Mouse (Mus musculus) forebrain, postnatal 0 days (tissue): Measurements from ENCODE around the gene Gm26558. TPM values are rescaled to one million over a fixed set of nuclear protein-coding genes. Genes with fewer than 3 reads are reported as not detected.

ENCODE experiments used
- ATAC-seq: fragments of 200-750 bp; cut with Nextera tagmentation; 2 replicates; pipeline ENCODE4 v1.8.0; 2017; ENCODE audit warnings: mild to moderate bottlenecking, moderate library complexity
- DNase-seq: peaks from one replicate; pipeline ENCODE4 v3.0.0-alpha.2; 2015
- H3K27ac ChIP-seq: fragments of 300-500 bp; sonication (generic); 2 replicates; pipeline ENCODE4 v1.5.1; 2014; ENCODE audit warnings: low read depth, mild to moderate bottlenecking, antibody characterized with exemption, low read length, moderate library complexity, mixed read lengths
- H3K27me3 ChIP-seq: fragments of 300-500 bp; sonication (generic); 2 replicates; pipeline ENCODE4 v1.6.1; 2014; ENCODE audit warnings: mild to moderate bottlenecking, low read length, mixed read lengths; ENCODE audit not compliant: insufficient read depth
- H3K36me3 ChIP-seq: fragments of 300-500 bp; sonication (generic); 2 replicates; pipeline ENCODE4 v1.6.1; 2014; ENCODE audit warnings: mild to moderate bottlenecking, moderate library complexity; ENCODE audit not compliant: insufficient read depth
- H3K4me1 ChIP-seq: fragments of 300-500 bp; sonication (generic); 2 replicates; pipeline ENCODE4 v1.6.1; 2014; ENCODE audit warnings: antibody characterized with exemption; ENCODE audit not compliant: insufficient read depth
- H3K4me2 ChIP-seq: fragments of 300-500 bp; sonication (generic); 2 replicates; pipeline ENCODE4 v1.6.1; 2014; ENCODE audit warnings: low read depth, mild to moderate bottlenecking, moderate library complexity
- H3K4me3 ChIP-seq: fragments of 300-500 bp; sonication (generic); 2 replicates; pipeline ENCODE4 v1.5.1; 2014; ENCODE audit warnings: low read depth, low read length, mixed read lengths
- H3K9ac ChIP-seq: fragments of 300-500 bp; sonication (generic); 2 replicates; pipeline ENCODE4 v1.6.1; 2014; ENCODE audit warnings: mild to moderate bottlenecking
- H3K9me3 ChIP-seq: fragments of 300-500 bp; sonication (generic); 2 replicates; pipeline ENCODE4 v1.6.1; 2016; ENCODE audit warnings: low read length
- CTCF ChIP-seq: sonication (generic); IDR thresholded peaks from 2 replicates; pipeline ENCODE4 v1.5.1; 2016; ENCODE audit warnings: antibody characterized with exemption, control low read depth, low read depth
- WGBS: fragments of 180-500 bp; shearing (Covaris S2); extraction: QIAGEN DNeasy Blood & Tissue Kit; methylation state at CpG from one replicate; pipeline ENCODE4 v1.1.7; 2014; 5-methylcytosine and 5-hydroxymethylcytosine counted together
- polyA plus RNA-seq: library from polyadenylated mRNA; unstranded; fragments of >200 nt; fragmentation: Nextera tagmentation; extraction: Ambion mirVana; gene quantifications from 2 replicates; pipeline ENCODE4 v1.2.1, GENCODE M21; 2015
- total RNA-seq: library from RNA; depleted of rRNA; stranded (reverse); fragments of >200 nt; gene quantifications from 2 replicates; pipeline ENCODE4 v1.2.3, GENCODE M21; 2014

Gm26558 gene
- total and polyA plus RNA-seq, 2 experiments from 2014 or later: 3.4 TPM; not detected in 1

DNA sequence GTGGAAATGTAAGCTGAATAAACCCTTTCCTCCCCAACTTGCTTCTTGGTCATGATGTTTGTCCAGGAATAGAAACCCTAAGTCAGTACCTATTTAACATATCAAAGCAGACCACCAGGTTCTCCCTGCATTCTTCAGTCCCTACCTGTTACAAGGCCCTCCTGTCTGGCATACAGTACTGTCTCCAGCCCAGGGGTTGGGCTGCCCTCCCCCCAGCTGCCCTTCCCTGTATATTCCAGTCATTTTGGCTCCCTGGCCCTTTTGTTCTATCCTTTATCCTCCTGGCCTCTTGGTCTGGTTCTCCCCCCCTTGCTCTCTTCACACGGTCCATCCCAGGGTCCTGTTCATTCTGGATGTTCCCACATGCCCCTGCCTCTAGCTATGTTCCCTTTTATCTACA is 30.6 kb downstream of the Gm26558 start:
- 83% methylated on average over 1 of the region's 1 CpGs for WGBS
- no peak for DNase-seq
- no peak overlapping the region for H3K27ac ChIP-seq
- no peak overlapping the region for H3K4me3 ChIP-seq
- no peak for TF ChIP-seq CTCF
- no peak overlapping the region for H3K9ac ChIP-seq
- no peaks in the 10 kb centered on the region for H3K27me3 ChIP-seq
- H3K9me3 ChIP-seq: no peaks in the 10 kb centered on the region; the same call in 1 of the 2 replicates
- H3K36me3 ChIP-seq: no peaks in the 10 kb centered on the region
- no peak for ATAC-seq
- H3K4me1 ChIP-seq: peaks cover 5% of the 10 kb centered on the region; the same call in 1 of the 2 replicates
- no peak overlapping the region for H3K4me2 ChIP-seq

DNA sequence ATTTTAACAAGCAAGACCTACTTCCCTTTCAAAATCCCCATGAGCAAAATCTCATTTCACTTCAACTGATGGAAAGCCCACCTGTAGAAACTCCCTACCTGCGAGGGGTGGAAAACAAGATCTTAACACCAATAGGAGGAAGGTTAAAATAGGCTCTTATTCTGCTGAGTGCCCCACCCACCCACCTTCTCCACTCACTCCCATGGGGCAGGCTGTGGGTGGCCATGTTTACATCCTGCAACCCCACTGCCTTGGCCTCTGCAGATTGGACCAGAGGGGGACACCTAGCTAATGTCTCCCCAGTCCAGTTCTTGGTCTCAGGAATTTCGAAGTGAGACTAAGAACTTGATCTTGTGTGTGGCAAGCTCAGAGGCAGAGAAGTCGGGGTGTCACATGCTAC is 32.0 kb downstream of the Gm26558 start:
- no peak for TF ChIP-seq CTCF
- DNase-seq (no peak), ATAC-seq (no peak)
- H3K4me1 ChIP-seq: peaks cover 5% of the 10 kb centered on the region; the same call in 1 of the 2 replicates
- H3K4me2 ChIP-seq: peak overlapping the region; percentile 36
- no peaks in the 10 kb centered on the region for H3K36me3 ChIP-seq
- 72% methylated on average over 3 of the region's 3 CpGs for WGBS
- H3K27ac ChIP-seq: no peak overlapping the region
- H3K9ac ChIP-seq: no peak overlapping the region
- H3K27me3 ChIP-seq: no peaks in the 10 kb centered on the region
- H3K9me3 ChIP-seq: no peaks in the 10 kb centered on the region
- H3K4me3 ChIP-seq: 0 out of 2 replicates have a peak overlapping the region, but pooled peaks have one; percentile 17

DNA sequence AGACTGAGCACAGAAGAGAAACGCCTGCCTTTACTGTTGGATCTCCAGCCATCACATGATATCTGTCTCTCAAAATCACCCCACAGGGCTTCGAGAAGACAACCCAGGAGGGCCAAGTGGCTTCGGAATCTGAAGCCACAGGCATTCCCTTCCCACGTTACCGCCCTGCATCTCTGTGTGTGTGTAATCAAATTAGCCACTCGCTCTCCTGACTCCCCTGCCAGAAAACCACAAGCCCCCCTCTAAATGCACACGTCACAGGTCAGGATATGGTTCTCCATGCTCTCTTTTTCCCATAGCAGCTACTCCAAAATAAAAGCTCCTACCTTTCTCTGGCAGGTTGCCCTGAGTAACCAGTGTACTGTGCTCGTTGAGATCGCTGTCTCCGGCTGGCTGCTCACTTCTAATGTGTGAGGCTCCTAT is 32.6 kb downstream of the Gm26558 start:
- no peaks in the 10 kb centered on the region for H3K36me3 ChIP-seq
- DNase-seq (peak; percentile 83), ATAC-seq (peak; percentile 95)
- 0 out of 2 replicates have a peak overlapping the region, but pooled peaks have one; percentile 17 for H3K4me3 ChIP-seq
- no peaks in the 10 kb centered on the region for H3K9me3 ChIP-seq
- H3K4me1 ChIP-seq: peaks cover 5% of the 10 kb centered on the region; the same call in 1 of the 2 replicates
- no peak overlapping the region for H3K9ac ChIP-seq
- H3K27ac ChIP-seq: no peak overlapping the region; the same call in 1 of the 2 replicates
- WGBS: 8% methylated on average over 10 of the region's 10 CpGs
- peak overlapping the region; percentile 36 for H3K4me2 ChIP-seq
- no peak for TF ChIP-seq CTCF
- H3K27me3 ChIP-seq: no peaks in the 10 kb centered on the region

DNA sequence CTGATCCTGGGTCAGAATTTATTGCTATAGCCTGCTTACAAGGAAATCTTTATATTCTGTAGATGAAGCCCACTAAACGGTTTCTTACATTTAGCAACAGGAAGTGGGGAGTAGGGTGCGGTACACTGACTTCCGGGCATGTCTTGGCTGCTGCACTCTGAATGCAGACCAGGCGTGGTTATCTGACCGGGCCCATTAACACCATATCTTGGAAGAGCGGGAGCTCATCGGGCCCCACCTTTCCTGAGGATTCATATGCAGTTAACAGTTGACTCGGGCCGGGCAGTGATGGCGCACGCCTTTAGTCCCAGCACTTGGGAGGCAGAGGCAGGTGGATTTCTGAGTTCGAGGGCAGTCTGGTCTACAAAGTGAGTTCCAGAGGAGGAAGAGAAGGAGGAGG is 33.5 kb downstream of the Gm26558 start:
- H3K9me3 ChIP-seq: no peaks in the 10 kb centered on the region
- 96% methylated on average over 12 of the region's 12 CpGs for WGBS
- H3K4me2 ChIP-seq: no peak overlapping the region
- H3K27me3 ChIP-seq: no peaks in the 10 kb centered on the region
- TF ChIP-seq CTCF: no peak
- DNase-seq: no peak
- H3K4me1 ChIP-seq: peaks cover 5% of the 10 kb centered on the region; the same call in 1 of the 2 replicates
- H3K4me3 ChIP-seq: no peak overlapping the region
- no peak overlapping the region for H3K27ac ChIP-seq
- ATAC-seq: no peak
- no peak overlapping the region for H3K9ac ChIP-seq
- H3K36me3 ChIP-seq: no peaks in the 10 kb centered on the region

DNA sequence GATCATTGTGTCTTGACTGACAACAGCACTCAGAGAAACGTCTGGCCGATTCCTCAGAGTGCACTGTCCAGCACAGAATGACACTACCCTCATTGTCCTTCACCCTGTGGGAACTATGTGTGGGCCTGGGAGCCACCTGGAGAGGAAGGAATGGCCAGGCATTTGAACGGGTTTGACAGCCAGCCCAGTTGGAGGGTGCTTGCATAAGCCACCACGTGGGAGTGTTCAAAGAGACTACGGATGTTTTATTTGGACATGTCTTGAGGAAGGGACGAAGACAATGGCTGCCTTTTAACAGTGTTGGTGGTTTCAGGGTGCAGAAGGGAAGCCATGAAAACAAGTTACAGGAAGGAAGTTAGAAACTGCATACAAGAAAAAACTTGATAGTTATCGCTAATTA is 36.1 kb downstream of the Gm26558 start:
- Histone ChIP-seq H3K27ac (no peak overlapping the region), H3K9me3 (no peaks in the 10 kb centered on the region), H3K4me3 (no peak overlapping the region), H3K9ac (no peak overlapping the region), H3K36me3 (no peaks in the 10 kb centered on the region), H3K27me3 (no peaks in the 10 kb centered on the region), H3K4me1 (peaks cover 5% of the 10 kb centered on the region; the same call in 1 of the 2 replicates), H3K4me2 (no peak overlapping the region)
- ATAC-seq (no peak), DNase-seq (no peak)
- 73% methylated on average over 7 of the region's 7 CpGs for WGBS
- no peak for TF ChIP-seq CTCF

DNA sequence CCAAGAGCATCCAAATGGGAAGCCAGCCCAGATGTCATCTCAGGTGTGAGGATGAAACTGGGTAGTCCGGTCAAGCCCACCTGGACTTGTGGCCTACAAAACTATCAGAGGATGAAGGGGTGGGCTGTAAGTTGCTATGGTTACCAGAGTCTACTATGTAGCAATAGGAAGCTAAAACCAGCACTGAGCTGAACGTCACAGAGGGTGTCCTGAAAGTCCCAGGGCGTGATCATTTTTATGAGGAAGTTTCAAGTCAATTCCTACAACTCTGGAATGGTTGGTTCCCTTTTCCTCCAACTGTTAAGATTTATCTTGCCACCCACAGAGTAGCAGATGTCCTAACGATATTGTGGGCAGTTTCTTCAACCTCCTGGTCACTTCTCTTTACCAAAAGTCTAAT is 39.7 kb downstream of the Gm26558 start:
- Histone ChIP-seq H3K27me3 (no peaks in the 10 kb centered on the region), H3K36me3 (no peaks in the 10 kb centered on the region), H3K9ac (no peak overlapping the region), H3K27ac (no peak overlapping the region), H3K4me2 (no peak overlapping the region), H3K9me3 (no peaks in the 10 kb centered on the region), H3K4me1 (no peaks in the 10 kb centered on the region), H3K4me3 (no peak overlapping the region)
- no peak for DNase-seq
- TF ChIP-seq CTCF: no peak
- no peak for ATAC-seq
- 68% methylated on average over 4 of the region's 4 CpGs for WGBS

DNA sequence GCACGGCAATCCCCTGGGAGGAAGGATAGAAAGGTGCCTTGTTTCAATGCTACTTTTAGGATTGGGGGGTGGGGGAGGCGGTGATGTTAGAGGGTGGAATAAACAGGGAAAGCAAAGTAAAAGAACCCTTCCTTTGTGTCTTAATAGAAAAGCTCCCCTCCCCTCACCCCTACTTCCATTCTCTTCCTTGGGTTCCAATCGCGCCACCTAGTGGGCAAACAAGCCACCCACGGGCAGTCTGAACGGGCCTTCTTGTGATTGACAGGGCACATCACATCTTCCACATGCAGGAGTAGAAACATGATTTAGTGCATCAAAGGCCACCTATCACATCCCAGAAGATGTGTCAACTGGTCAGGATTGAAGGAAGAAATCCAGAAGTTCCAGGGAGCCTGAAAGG is 41.7 kb downstream of the Gm26558 start:
- 12% methylated on average over 6 of the region's 6 CpGs for WGBS
- Histone ChIP-seq H3K9me3 (no peaks in the 10 kb centered on the region), H3K4me1 (no peaks in the 10 kb centered on the region), H3K27ac (no peak overlapping the region), H3K9ac (no peak overlapping the region), H3K4me2 (no peak overlapping the region), H3K36me3 (no peaks in the 10 kb centered on the region), H3K27me3 (no peaks in the 10 kb centered on the region), H3K4me3 (no peak overlapping the region)
- TF ChIP-seq CTCF: peak; percentile 73
- DNase-seq: peak; percentile 81
- peak; percentile 71; the same call in 1 of the 2 replicates for ATAC-seq
